15 mouse cellular contexts compared by ENCODE assay signal in genomic region chr14:31189348-31189747, GRCm38 (mm10). TPM values are rescaled to one million over a fixed set of nuclear protein-coding genes. Genes with fewer than 3 reads are reported as not detected.
DNase-seq lines count a peak whose midpoint lies in the region; ATAC-seq and TF ChIP-seq lines count a peak whose summit lies in the region.
"Had no signal": no experiment of that assay in that cellular context is flagged by ENCODE, and none has a peak within 500 bp of the region (broad histone marks: within the 10 kb centered on the region; RNA-seq: fewer than 3 reads in every experiment).

No protein-coding gene starts in this region.

- 88% methylated on average over 3 of the region's 3 CpGs for WGBS in hindbrain, postnatal 0 days
- 91% methylated on average over 3 of the region's 3 CpGs for WGBS in hindbrain, embryonic 16.5 days
- WGBS in bone marrow, adult 2 months = 64% methylated on average over 3 of the region's 3 CpGs
- WGBS in midbrain, embryonic 13.5 days = 90% methylated on average over 3 of the region's 3 CpGs

- H3K4me1 ChIP-seq in hindbrain, postnatal 0 days (ENCODE audit: insufficient read depth, low read length) = no peaks in the 10 kb centered on the region
- H3K4me1 ChIP-seq in hindbrain, embryonic 16.5 days (ENCODE audit: control insufficient read depth, insufficient read depth, low read depth, low read length) = no peaks in the 10 kb centered on the region
- peaks cover 4% of the 10 kb centered on the region; the same call in 1 of the 2 replicates for H3K4me1 ChIP-seq in bone marrow, adult 2 months (ENCODE audit: control insufficient read depth, insufficient read depth, low read length)
- no peaks in the 10 kb centered on the region; the same call in 1 of the 2 replicates for H3K4me1 ChIP-seq in brown adipose tissue, adult 24 weeks (ENCODE audit: control insufficient read depth, insufficient read depth, insufficient read length, low read length)
- peaks cover 16% of the 10 kb centered on the region for H3K4me1 ChIP-seq in midbrain, embryonic 13.5 days (replicated peaks)
- H3K4me1 ChIP-seq: forebrain, embryonic 13.5 days had no signal

- DNase-seq in hindbrain, postnatal 0 days (ENCODE audit: low spot score) = no peak
- no peak for DNase-seq in embryo, embryonic 10 days (ENCODE audit: low spot score)
- no peak for DNase-seq in frontal cortex, postnatal 36 days (ENCODE audit: low spot score in 2 of 2)
- DNase-seq: cerebellum, adult 9-10 months; gastrocnemius, postnatal 14 days; thymus, postnatal 25 days had no signal

- TF ChIP-seq CTCF in hindbrain, postnatal 0 days (IDR thresholded peaks at IDR 0.05; ENCODE audit: low read depth) = no peak
- no peak for TF ChIP-seq CTCF in bone marrow, adult 2 months (IDR thresholded peaks at IDR 0.05; ENCODE audit: control insufficient read depth, insufficient read depth, low read length)

- peaks cover 89% of the 10 kb centered on the region for H3K36me3 ChIP-seq in hindbrain, postnatal 0 days (ENCODE audit: insufficient read depth, low read length)
- peaks cover 73% of the 10 kb centered on the region for H3K36me3 ChIP-seq in hindbrain, embryonic 16.5 days (ENCODE audit: control insufficient read depth, insufficient read depth, low read length)
- H3K36me3 ChIP-seq in midbrain, embryonic 13.5 days = peaks cover 98% of the 10 kb centered on the region

- H3K4me3 ChIP-seq in hindbrain, postnatal 0 days (ENCODE audit: low read length) = no peak overlapping the region
- no peak overlapping the region for H3K4me3 ChIP-seq in hindbrain, embryonic 16.5 days (ENCODE audit: low read length)
- H3K4me3 ChIP-seq in bone marrow, adult 2 months (replicated peaks; ENCODE audit: control insufficient read depth, low read depth, low read length) = no peak overlapping the region
- H3K4me3 ChIP-seq in brown adipose tissue, adult 24 weeks (ENCODE audit: insufficient read depth, low read depth, low read length) = no peak overlapping the region
- no peak overlapping the region for H3K4me3 ChIP-seq in midbrain, embryonic 13.5 days (replicated peaks)
- H3K4me3 ChIP-seq: forebrain, embryonic 13.5 days had no signal

- H3K9ac ChIP-seq in hindbrain, postnatal 0 days (replicated peaks; ENCODE audit: low read length) = no peak overlapping the region
- H3K9ac ChIP-seq in hindbrain, embryonic 16.5 days (ENCODE audit: low read depth, low read length) = no peak overlapping the region
- no peak overlapping the region for H3K9ac ChIP-seq in midbrain, embryonic 13.5 days (replicated peaks)
- H3K9ac ChIP-seq: forebrain, embryonic 13.5 days; liver, embryonic 14.5 days had no signal

- no peak for TF ChIP-seq POLR2A in bone marrow, adult 2 months (IDR thresholded peaks at IDR 0.05; ENCODE audit: borderline replicate concordance, control insufficient read depth, low read depth, low read length)

- peak overlapping the region; percentile 16; the same call in 1 of the 2 replicates for H3K27ac ChIP-seq in hindbrain, postnatal 0 days
- no peak overlapping the region for H3K27ac ChIP-seq in hindbrain, embryonic 16.5 days (ENCODE audit: low read depth, low read length)
- H3K27ac ChIP-seq in bone marrow, adult 2 months (ENCODE audit: control insufficient read depth, insufficient read depth, low read depth, low read length, poor library complexity) = peak overlapping the region; percentile 92
- peak overlapping the region; percentile 81 for H3K27ac ChIP-seq in brown adipose tissue, adult 24 weeks (replicated peaks; ENCODE audit: low read depth, low read length)
- H3K27ac ChIP-seq in midbrain, embryonic 13.5 days = peak overlapping the region; percentile 54; the same call in 1 of the 2 replicates
- H3K27ac ChIP-seq: forebrain, embryonic 13.5 days; kidney, postnatal 0 days; liver, embryonic 14.5 days had no signal

- H3K9me3 ChIP-seq in hindbrain, postnatal 0 days (ENCODE audit: low read length) = no peaks in the 10 kb centered on the region
- H3K9me3 ChIP-seq in hindbrain, embryonic 16.5 days (ENCODE audit: control insufficient read depth, low read length) = no peaks in the 10 kb centered on the region
- no peaks in the 10 kb centered on the region for H3K9me3 ChIP-seq in midbrain, embryonic 13.5 days
- H3K9me3 ChIP-seq: forebrain, embryonic 13.5 days had no signal

- ATAC-seq in hindbrain, postnatal 0 days = no peak
- ATAC-seq in hindbrain, embryonic 16.5 days = no peak
- ATAC-seq in midbrain, embryonic 13.5 days = no peak
- no peak for ATAC-seq in CD4-positive, CD25-positive, alpha-beta regulatory T cell, adult 4 months
- ATAC-seq: forebrain, embryonic 13.5 days; inflammation-experienced regulatory T-cells, adult 6 months had no signal

- no peak overlapping the region for H3K4me2 ChIP-seq in hindbrain, postnatal 0 days (ENCODE audit: low read depth, low read length)
- no peak overlapping the region for H3K4me2 ChIP-seq in hindbrain, embryonic 16.5 days (ENCODE audit: low read length)
- no peak overlapping the region for H3K4me2 ChIP-seq in midbrain, embryonic 13.5 days (replicated peaks)
- H3K4me2 ChIP-seq: forebrain, embryonic 13.5 days had no signal

- no peaks in the 10 kb centered on the region for H3K27me3 ChIP-seq in hindbrain, postnatal 0 days (ENCODE audit: insufficient read depth, low read length)
- no peaks in the 10 kb centered on the region for H3K27me3 ChIP-seq in hindbrain, embryonic 16.5 days (replicated peaks; ENCODE audit: control insufficient read depth, insufficient read depth, low read length)
- H3K27me3 ChIP-seq in midbrain, embryonic 13.5 days = no peaks in the 10 kb centered on the region
- H3K27me3 ChIP-seq: forebrain, embryonic 13.5 days had no signal

RNA-seq across cellular contexts. Expression of gene Tnnc1, which starts 18.8 kb away (rescaled TPM):
- total RNA-seq in hindbrain, postnatal 0 days (2014; rRNA removed) = 0.68 and 1.6 TPM in 2 replicates
- 2.9 and 3.0 TPM in 2 replicates for polyA plus RNA-seq in hindbrain, postnatal 0 days (2015; fragmentation: Nextera tagmentation; extraction: Ambion mirVana)
- polyA plus RNA-seq in hindbrain, embryonic 16.5 days (2015; fragmentation: Nextera tagmentation; extraction: Ambion mirVana) = 2.3 and 15.0 TPM in 2 replicates
- 4.2 TPM in 1 of 2 replicates, not detected in the other for polyA plus RNA-seq in bone marrow, adult 2 months (2011; ENCODE audit: insufficient read depth, insufficient read length, low replicate concordance, missing spikeins)
- 17.2 and 24.4 TPM in 2 replicates for polyA plus RNA-seq in brown adipose tissue, adult 24 weeks (2012; ENCODE audit: insufficient read depth, insufficient read length, missing spikeins)
- 1.1 and 1.9 TPM in 2 replicates for polyA plus RNA-seq in midbrain, embryonic 13.5 days (2015; fragmentation: Nextera tagmentation; extraction: Ambion mirVana)
- not detected for polyA plus RNA-seq in CD4-positive, CD25-positive, alpha-beta regulatory T cell, adult 4 months (2017; shearing (Covaris generic))
- polyA plus RNA-seq: inflammation-experienced regulatory T-cells, adult 6 months had no signal

RNA-seq across cellular contexts. Expression of gene Stab1, which starts 20.9 kb away (rescaled TPM):
- total RNA-seq in hindbrain, postnatal 0 days (2014; rRNA removed) = 31.2 and 35.4 TPM in 2 replicates
- 10.5 and 11.5 TPM in 2 replicates for polyA plus RNA-seq in hindbrain, postnatal 0 days (2015; fragmentation: Nextera tagmentation; extraction: Ambion mirVana)
- polyA plus RNA-seq in hindbrain, embryonic 16.5 days (2015; fragmentation: Nextera tagmentation; extraction: Ambion mirVana) = 13.5 and 17.5 TPM in 2 replicates
- polyA plus RNA-seq in bone marrow, adult 2 months (2011; ENCODE audit: insufficient read depth, insufficient read length, low replicate concordance, missing spikeins) = 56.3 and 73.4 TPM in 2 replicates
- 25.2 and 28.0 TPM in 2 replicates for polyA plus RNA-seq in brown adipose tissue, adult 24 weeks (2012; ENCODE audit: insufficient read depth, insufficient read length, missing spikeins)
- 19.8 and 23.2 TPM in 2 replicates for polyA plus RNA-seq in midbrain, embryonic 13.5 days (2015; fragmentation: Nextera tagmentation; extraction: Ambion mirVana)
- 1 to 10 TPM in 1 of 2 experiments, under 1 TPM in 1; 0.91 to 2.7 TPM for polyA plus RNA-seq in CD4-positive, CD25-positive, alpha-beta regulatory T cell, adult 4 months (2017; shearing (Covaris generic))

RNA-seq across cellular contexts. Expression of gene Nisch, which starts 27.4 kb away (rescaled TPM):
- total RNA-seq in hindbrain, postnatal 0 days (2014; rRNA removed) = 281 and 419 TPM in 2 replicates
- 234 and 243 TPM in 2 replicates for polyA plus RNA-seq in hindbrain, postnatal 0 days (2015; fragmentation: Nextera tagmentation; extraction: Ambion mirVana)
- polyA plus RNA-seq in hindbrain, embryonic 16.5 days (2015; fragmentation: Nextera tagmentation; extraction: Ambion mirVana) = 304 and 382 TPM in 2 replicates
- polyA plus RNA-seq in bone marrow, adult 2 months (2011; ENCODE audit: insufficient read depth, insufficient read length, low replicate concordance, missing spikeins) = 102 and 233 TPM in 2 replicates
- 83.6 and 84.5 TPM in 2 replicates for polyA plus RNA-seq in brown adipose tissue, adult 24 weeks (2012; ENCODE audit: insufficient read depth, insufficient read length, missing spikeins)
- polyA plus RNA-seq in midbrain, embryonic 13.5 days (2015; fragmentation: Nextera tagmentation; extraction: Ambion mirVana) = 354 and 385 TPM in 2 replicates
- 100 to 1,000 TPM; 151 to 190 TPM for polyA plus RNA-seq in CD4-positive, CD25-positive, alpha-beta regulatory T cell, adult 4 months (2017; shearing (Covaris generic))

RNA-seq across cellular contexts. Expression of gene Sema3g, which starts 28.3 kb away (rescaled TPM):
- total RNA-seq in hindbrain, postnatal 0 days (2014; rRNA removed) = 2.9 and 4.9 TPM in 2 replicates
- polyA plus RNA-seq in hindbrain, postnatal 0 days (2015; fragmentation: Nextera tagmentation; extraction: Ambion mirVana) = 0.33 and 0.38 TPM in 2 replicates
- polyA plus RNA-seq in hindbrain, embryonic 16.5 days (2015; fragmentation: Nextera tagmentation; extraction: Ambion mirVana) = 0.61 and 0.66 TPM in 2 replicates
- 1.1 and 2.7 TPM in 2 replicates for polyA plus RNA-seq in bone marrow, adult 2 months (2011; ENCODE audit: insufficient read depth, insufficient read length, low replicate concordance, missing spikeins)
- polyA plus RNA-seq in brown adipose tissue, adult 24 weeks (2012; ENCODE audit: insufficient read depth, insufficient read length, missing spikeins) = 5.4 and 10.5 TPM in 2 replicates
- 0.76 and 0.83 TPM in 2 replicates for polyA plus RNA-seq in midbrain, embryonic 13.5 days (2015; fragmentation: Nextera tagmentation; extraction: Ambion mirVana)
- polyA plus RNA-seq in CD4-positive, CD25-positive, alpha-beta regulatory T cell, adult 4 months (2017; shearing (Covaris generic)) = not detected
- polyA plus RNA-seq: inflammation-experienced regulatory T-cells, adult 6 months had no signal

RNA-seq across cellular contexts. Expression of gene Nt5dc2, which starts 58.5 kb away (rescaled TPM):
- 209 and 236 TPM in 2 replicates for total RNA-seq in hindbrain, postnatal 0 days (2014; rRNA removed)
- polyA plus RNA-seq in hindbrain, postnatal 0 days (2015; fragmentation: Nextera tagmentation; extraction: Ambion mirVana) = 203 and 204 TPM in 2 replicates
- polyA plus RNA-seq in hindbrain, embryonic 16.5 days (2015; fragmentation: Nextera tagmentation; extraction: Ambion mirVana) = 192 and 222 TPM in 2 replicates
- 22.9 and 25.2 TPM in 2 replicates for polyA plus RNA-seq in bone marrow, adult 2 months (2011; ENCODE audit: insufficient read depth, insufficient read length, low replicate concordance, missing spikeins)
- 2.5 and 4.0 TPM in 2 replicates for polyA plus RNA-seq in brown adipose tissue, adult 24 weeks (2012; ENCODE audit: insufficient read depth, insufficient read length, missing spikeins)
- polyA plus RNA-seq in midbrain, embryonic 13.5 days (2015; fragmentation: Nextera tagmentation; extraction: Ambion mirVana) = 280 and 317 TPM in 2 replicates
- polyA plus RNA-seq in CD4-positive, CD25-positive, alpha-beta regulatory T cell, adult 4 months (2017; shearing (Covaris generic)) = not detected
- polyA plus RNA-seq: inflammation-experienced regulatory T-cells, adult 6 months had no signal
